Mouse (Mus musculus) C2C12 (cell line): Measurements from ENCODE around the gene Dnm1.

Experiments
- CEBPB ChIP-seq: IDR thresholded peaks from one replicate; pipeline ENCODE4 v1.6.1; 2011; ENCODE audit warnings: low read depth, mild to moderate bottlenecking, control low read depth, moderate library complexity
- CTCF ChIP-seq: IDR thresholded peaks from one replicate; pipeline ENCODE4 v1.5.1; 2011; ENCODE audit not compliant: control insufficient read depth, insufficient read depth, insufficient read length
- MAX ChIP-seq: IDR thresholded peaks from one replicate; pipeline ENCODE4 v1.6.1; 2011; ENCODE audit warnings: mild to moderate bottlenecking, control low read depth
- MYOD1 ChIP-seq: IDR thresholded peaks from one replicate; pipeline ENCODE4 v1.6.1; 2011; ENCODE audit warnings: low read depth; ENCODE audit not compliant: control insufficient read depth, insufficient read length
- USF1 ChIP-seq: IDR thresholded peaks from one replicate; pipeline ENCODE4 v1.6.1; 2011; ENCODE audit warnings: low read depth, mild to moderate bottlenecking, control low read depth, moderate library complexity

DNA sequence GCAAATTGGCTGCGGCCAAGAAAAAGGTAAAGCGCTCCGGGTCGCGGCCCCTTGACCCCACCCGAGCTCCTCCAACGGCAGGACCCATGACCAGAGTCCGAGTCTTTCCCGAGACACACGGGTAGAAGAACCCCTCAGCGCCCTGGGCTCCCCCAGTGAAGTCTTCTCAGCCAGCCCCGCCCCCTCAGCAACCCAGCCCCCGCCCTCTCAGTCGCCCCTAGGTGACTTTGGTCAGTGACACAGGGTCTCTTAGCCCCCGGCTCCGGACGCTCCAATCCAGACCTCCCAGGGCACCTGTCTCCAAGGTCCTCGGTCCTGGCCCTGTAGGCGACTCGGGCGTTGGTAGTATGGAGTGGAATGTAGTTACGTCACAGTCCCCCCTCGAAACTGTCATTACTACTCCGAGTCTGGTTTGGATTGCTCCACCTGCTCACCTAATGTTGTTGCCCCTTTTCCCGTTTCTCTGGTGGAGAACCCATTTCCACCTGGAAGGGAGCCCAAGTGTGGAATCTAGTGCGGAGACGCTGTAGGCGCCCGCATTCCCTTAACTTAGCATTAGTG lies 64.7 kb downstream of the Dnm1 start:
- TF ChIP-seq CTCF: no peak
- no peak for TF ChIP-seq USF1
- no peak for TF ChIP-seq MYOD1
- no peak for TF ChIP-seq MAX
- no peak for TF ChIP-seq CEBPB
